Mouse (Mus musculus) bone marrow macrophage, adult 2 months (primary cell): ENCODE measurements at regions not wholly inside any gene's neighbourhood (a gene's known extent, or its start where the extent isn't known, plus 50 kb on each side); places are given as distances from the start of the nearest gene placed in this dataset.

Experiments
- H3K27ac ChIP-seq: 2 replicates; pipeline ENCODE4 v1.5.1; 2012; ENCODE audit warnings: low read depth, low read length; ENCODE audit not compliant: insufficient read depth
- H3K4me1 ChIP-seq: 2 replicates; pipeline ENCODE4 v1.6.1; 2012; ENCODE audit warnings: low read length; ENCODE audit not compliant: control insufficient read depth, insufficient read depth
- H3K4me3 ChIP-seq: 2 replicates; pipeline ENCODE4 v1.5.1; 2012; ENCODE audit warnings: mild to moderate bottlenecking, low read length, moderate library complexity; ENCODE audit not compliant: insufficient read depth
- CTCF ChIP-seq: IDR thresholded peaks from 2 replicates; pipeline ENCODE4 v1.5.1; 2012; ENCODE audit warnings: low read depth, mild to moderate bottlenecking, low read length, moderate library complexity
- POLR2A ChIP-seq: IDR thresholded peaks from 2 replicates; pipeline ENCODE4 v1.6.1; 2012; ENCODE audit warnings: mild to moderate bottlenecking, low read depth, low read length, borderline replicate concordance

DNA sequence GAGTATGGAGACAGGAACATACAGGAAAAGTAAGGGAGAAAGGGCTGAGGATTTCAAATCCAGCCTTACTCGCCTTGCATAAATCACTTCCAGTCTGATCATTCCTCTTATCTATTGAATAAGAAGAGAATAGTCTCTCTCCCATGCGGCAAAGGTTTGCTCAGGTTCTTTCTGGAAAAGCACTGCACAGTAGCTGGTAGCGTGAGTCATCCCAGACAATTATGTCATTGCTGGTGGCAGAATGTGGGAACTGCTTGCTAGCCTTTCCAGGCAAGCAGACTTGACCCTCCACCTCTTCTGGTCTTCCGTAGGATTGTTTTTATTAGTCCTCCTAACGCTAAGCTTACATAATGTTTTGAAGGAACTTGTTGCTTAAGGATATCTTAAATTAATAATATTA, 134.1 kb downstream of the Btg1 start:
- TF ChIP-seq POLR2A = no peak
- TF ChIP-seq CTCF = no peak
- Histone ChIP-seq H3K4me1 (peaks cover 4% of the 10 kb centered on the region), H3K27ac (no peak overlapping the region), H3K4me3 (no peak overlapping the region)

DNA sequence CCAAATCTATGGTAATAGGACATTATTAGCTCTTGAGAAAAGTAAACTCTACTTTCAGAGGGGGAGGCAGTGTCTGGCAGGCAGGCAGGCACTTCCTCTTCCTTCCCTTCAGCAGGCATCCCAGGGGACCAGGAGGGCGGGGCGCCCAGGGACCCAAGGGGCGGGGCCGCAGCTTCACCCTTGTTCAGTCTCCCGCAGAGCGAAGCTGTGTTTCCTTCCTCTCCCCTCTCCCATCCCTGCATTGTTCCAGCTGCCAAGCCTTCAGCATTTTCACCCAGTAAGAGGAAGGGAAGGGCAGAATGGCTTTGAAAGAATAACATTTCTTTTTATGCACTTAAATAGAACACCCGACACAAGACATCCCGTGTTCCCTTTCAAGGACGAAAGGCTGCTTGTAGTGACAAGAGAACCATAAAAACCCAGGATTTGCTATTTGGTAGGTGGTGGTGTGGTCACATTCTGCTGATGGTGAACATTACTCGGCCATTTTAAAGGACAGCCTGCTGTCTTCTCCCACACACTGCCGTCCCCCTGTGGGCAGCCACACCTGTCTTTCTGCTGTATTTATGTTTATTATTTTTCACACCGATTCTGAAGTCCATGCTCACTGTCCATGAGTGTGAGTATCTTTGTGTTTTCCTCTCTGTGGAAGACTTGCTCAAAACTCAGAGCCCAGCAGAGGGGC, 134.9 kb downstream of the Btg1 start:
- H3K27ac ChIP-seq = peak overlapping the region; percentile 20
- H3K4me3 ChIP-seq = no peak overlapping the region
- H3K4me1 ChIP-seq = peaks cover 4% of the 10 kb centered on the region
- TF ChIP-seq CTCF (no peak), POLR2A (no peak)

GRCm38 (mm10) chr10:96752531-96752930, 135.7 kb downstream of the Btg1 start:
- no peak for TF ChIP-seq POLR2A
- no peak for TF ChIP-seq CTCF
- no peak overlapping the region for H3K4me3 ChIP-seq
- H3K4me1 ChIP-seq = peaks cover 4% of the 10 kb centered on the region

DNA sequence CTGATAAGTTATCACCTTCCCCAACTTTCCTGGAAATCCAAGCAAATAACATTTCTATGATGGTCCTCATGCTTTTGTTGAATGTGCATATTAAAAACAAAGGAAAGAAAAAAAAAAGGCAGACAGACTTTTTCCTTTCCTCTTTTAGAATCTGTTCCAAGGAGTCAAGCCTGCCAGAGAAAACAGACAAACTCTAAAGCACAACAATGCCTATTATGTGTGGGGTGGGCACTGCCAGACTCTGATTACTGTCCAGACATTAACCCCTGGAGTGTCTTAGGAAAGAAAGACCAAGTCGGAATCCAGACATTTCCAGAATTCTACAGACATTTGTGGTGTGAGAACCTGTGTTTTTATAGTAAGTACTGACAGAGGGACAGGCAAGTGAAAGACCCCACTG, 136.7 kb downstream of the Btg1 start:
- no peak overlapping the region for H3K4me3 ChIP-seq
- peaks cover 4% of the 10 kb centered on the region for H3K4me1 ChIP-seq
- H3K27ac ChIP-seq = no peak overlapping the region
- TF ChIP-seq POLR2A (no peak), CTCF (no peak)

More at GRCm38 (mm10) chr10:96752531-96752930, 135.7 kb downstream of the Btg1 start:
- no peak overlapping the region for H3K27ac ChIP-seq

GRCm38 (mm10) chr10:96755674-96756073, 138.9 kb downstream of the Btg1 start:
- TF ChIP-seq CTCF = no peak
- no peak for TF ChIP-seq POLR2A
- Histone ChIP-seq H3K4me1 (peaks cover 4% of the 10 kb centered on the region), H3K27ac (no peak overlapping the region), H3K4me3 (no peak overlapping the region)

DNA sequence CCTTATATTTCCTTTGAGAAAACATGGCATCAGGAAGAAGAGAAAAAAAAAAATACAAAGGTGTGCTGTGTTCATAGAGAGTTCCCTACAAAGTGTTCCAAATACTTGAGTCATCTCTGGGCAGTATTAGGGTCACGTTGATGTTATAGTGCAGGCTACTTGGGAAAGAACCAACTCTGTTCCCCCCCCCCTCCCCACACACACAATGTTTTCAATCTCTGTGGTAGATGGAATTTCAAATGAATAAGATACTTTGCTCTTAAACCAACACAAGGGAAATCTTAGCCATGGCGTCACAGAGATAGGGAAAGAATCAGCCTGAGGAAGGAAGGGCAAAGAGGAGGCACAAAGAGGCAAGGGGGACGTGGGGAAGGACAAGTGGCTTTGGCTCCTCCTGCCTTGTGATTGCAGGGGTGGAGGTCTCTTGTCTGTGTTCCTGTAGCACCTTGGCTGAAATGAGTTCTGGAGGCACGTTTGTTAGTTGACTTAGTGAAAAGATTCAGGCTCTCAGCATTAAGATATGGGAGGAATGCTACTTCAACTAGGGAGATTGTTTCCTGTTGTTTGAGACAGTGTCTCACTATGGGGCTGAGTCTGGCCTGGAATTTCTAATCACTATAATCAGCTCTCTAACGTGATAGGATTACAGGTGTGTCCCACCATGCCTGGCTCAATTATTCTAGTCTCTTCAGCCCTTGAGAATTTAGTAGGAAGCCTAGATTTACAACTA, 139.7 kb downstream of the Btg1 start:
- H3K4me3 ChIP-seq = no peak overlapping the region
- peaks cover 4% of the 10 kb centered on the region for H3K4me1 ChIP-seq
- H3K27ac ChIP-seq = no peak overlapping the region
- no peak for TF ChIP-seq CTCF

GRCm38 (mm10) chr10:96757311-96757710, 140.5 kb downstream of the Btg1 start:
- TF ChIP-seq CTCF (no peak), POLR2A (no peak)
- no peak overlapping the region for H3K4me3 ChIP-seq
- H3K4me1 ChIP-seq = no peaks in the 10 kb centered on the region
- no peak overlapping the region for H3K27ac ChIP-seq

DNA sequence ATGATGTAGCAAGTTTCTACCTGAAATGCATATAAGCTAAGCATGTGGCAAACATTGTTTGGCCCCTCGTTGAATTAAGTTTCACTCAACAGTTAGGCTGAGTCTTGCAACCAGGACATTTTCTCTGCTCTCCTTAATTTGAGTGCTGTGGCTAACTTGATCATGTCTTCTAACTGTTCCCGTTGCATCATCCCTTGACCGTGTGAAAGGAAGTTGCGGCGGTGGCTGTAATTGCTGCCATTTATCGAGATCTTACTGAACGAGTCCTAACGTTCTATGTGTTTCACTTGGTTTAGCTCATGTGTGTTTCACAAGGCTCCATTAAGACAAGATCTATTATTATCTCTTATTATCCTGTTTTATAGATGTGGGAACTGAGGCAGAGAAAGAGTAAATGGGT, 144.8 kb downstream of the Btg1 start:
- Histone ChIP-seq H3K27ac (no peak overlapping the region), H3K4me3 (no peak overlapping the region), H3K4me1 (no peaks in the 10 kb centered on the region)
- TF ChIP-seq CTCF (no peak), POLR2A (no peak)

- no peak for TF ChIP-seq POLR2A
- no peak for TF ChIP-seq CTCF
- Histone ChIP-seq H3K4me1 (no peaks in the 10 kb centered on the region), H3K27ac (no peak overlapping the region), H3K4me3 (no peak overlapping the region)
These were observed 148.8 kb downstream of the Btg1 start for GRCm38 (mm10) chr10:96765626-96766025.

GRCm38 (mm10) chr10:96778220-96778619, 161.4 kb downstream of the Btg1 start:
- Histone ChIP-seq H3K4me3 (no peak overlapping the region), H3K4me1 (no peaks in the 10 kb centered on the region), H3K27ac (no peak overlapping the region)
- no peak for TF ChIP-seq CTCF
- no peak for TF ChIP-seq POLR2A
